Mouse (Mus musculus): ENCODE data around the gene Gas2l3.

DNA sequence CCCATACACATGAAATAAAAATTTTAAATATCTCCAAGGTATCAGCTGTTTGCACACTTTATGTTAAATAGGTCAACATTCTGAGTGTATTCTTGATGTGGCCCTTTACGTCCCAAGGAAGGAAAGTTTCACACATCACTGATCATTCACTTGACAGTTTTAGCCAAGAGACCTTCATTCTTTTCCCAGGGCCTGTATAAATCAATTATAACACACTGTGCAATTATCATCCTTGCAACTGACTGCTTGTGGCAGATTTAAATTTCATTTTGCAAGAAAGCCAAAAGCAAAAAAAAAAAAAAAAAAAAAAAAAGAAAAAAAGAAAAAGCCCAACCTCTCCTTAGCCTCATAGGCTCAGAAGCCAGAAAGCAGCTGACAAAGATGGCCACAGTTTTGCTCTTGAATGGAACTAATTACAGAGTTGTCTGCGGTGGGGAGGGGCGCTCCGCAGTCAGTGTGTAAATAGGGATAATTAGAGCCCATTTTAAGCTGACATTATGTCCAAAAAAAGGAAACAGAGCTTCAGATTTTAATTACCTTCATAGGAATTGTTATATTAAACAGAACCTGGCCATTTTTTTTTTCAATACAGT, 52.1 kb downstream of the Gas2l3 start:
- TF ChIP-seq CTCF (IDR thresholded peaks at IDR 0.05; ENCODE audit: extremely low read depth, insufficient read depth, low read length) (no peak), POLR2A (IDR thresholded peaks at IDR 0.05; ENCODE audit: extremely low read depth, insufficient read depth, low read length) (no peak)
